Mouse (Mus musculus) kidney, adult 18-20 months (tissue): ENCODE data around the gene Olfr1375.
"Not testable (repeated sequence)": the region's sequence is repeated elsewhere in the genome, so short reads cannot be mapped to it uniquely, and the experiment has no call there.

ENCODE experiments used
- DNase-seq: peaks from one replicate; pipeline ENCODE4 v3.0.0; 2021

Gene Olfr1375

DNA sequence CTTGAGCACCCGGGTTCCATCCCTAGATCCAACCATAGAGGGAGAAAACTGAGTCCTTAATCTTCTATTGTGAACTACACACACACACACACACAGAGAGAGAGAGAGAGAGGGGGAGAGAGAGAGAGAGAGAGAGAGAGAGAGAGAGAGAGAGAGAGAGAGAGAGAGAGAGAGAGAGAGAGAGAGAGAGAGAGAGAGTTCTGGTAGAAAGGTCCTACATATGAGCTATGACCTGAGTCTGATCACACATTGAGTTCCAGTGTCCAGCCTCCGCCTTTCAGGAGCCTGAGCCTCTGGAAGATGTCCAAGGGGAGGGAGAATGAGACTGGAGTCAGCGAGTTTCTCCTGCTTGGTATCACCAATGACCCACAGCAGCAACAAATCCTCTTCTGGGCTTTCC, at the start of gene Olfr1375:
Olfr1375 (plus strand) TSS at position 301 of the 400 bp plus-strand sequence.
- not testable (repeated sequence) for DNase-seq

DNA sequence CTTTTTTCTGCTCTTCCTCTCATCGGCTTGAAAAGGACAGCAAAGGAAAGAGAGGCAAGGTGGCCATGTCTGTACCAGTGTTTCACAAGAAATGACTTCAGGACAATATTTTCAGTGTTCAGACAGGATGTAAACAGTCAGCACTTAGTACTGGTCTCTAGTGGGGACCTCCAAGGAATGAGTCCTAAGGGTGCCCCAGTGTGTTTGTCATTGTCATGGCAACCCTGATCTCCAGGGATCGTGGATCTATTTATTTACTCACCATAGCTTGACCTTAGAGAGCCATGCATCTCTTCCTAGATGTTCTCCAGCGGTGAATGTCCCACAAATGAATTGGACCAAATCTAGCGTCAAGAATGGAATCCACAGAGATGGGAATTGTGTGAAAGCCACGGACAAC, 44.6 kb upstream of the Olfr1375 start, which contains the start of gene Olfr51:
Olfr51 (plus strand) TSS at position 301 of the 400 bp plus-strand sequence.
- DNase-seq = no peak

DNA sequence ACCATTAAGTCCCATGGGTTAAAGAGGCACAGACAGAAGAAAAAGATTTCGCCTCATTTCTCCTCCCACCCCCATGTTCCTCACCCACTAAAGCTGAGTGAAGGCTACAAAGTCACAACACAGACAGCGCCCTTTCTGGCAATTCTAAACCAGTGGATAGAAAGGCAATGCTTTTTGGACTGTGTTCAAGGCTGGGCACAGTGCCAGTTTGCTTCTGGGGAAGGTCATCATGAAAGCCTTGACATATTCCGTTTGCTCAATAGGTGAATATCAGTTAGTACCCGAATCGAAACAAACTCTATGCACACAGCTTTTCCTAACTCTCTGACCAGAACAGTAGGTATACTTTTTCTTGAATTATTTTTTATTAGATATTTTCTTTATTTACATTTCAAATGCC, 36.1 kb upstream of the Olfr1375 start:
- peak; percentile 45 for DNase-seq

DNA sequence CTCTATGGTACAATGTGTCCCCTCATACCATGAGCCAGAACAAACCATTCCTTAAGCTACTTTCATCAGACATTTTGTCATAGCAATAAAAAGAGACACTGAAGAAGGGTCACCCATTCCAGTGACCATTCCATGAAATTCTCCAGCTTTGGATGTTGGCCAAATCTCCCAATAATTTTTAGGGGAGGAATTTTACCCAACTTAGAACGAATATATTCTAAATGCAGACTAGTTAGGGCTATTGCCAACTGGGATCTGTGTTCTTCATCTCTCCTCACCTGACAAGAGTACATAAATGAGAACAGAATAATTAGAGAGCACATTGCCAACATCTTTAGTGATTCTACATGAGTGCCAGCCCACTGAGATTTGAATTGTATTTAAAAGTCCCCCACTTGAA, 34.0 kb upstream of the Olfr1375 start, which contains the start of gene Olfr54:
Olfr54 (plus strand) TSS at position 301 of the 400 bp plus-strand sequence.
- no peak for DNase-seq

DNA sequence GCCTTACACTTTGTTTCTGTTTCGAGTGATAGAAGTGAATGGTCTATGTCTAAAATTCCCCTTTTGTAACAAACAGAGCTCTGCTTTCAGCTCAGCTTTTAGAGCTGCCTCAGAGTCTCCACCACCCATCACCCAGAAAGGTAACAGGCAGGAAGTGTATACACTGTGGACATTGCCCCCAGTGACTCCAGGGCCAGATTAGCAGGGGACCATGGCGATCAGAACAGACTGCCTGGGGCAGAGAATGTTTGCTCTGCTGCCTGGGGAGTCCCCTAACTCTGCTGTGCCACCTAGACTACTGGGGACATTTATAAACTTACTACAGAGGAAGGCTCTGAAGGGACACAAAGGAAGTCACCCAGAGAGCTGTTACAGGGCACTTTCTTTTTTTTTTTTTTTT, 31.6 kb upstream of the Olfr1375 start:
- no peak for DNase-seq

DNA sequence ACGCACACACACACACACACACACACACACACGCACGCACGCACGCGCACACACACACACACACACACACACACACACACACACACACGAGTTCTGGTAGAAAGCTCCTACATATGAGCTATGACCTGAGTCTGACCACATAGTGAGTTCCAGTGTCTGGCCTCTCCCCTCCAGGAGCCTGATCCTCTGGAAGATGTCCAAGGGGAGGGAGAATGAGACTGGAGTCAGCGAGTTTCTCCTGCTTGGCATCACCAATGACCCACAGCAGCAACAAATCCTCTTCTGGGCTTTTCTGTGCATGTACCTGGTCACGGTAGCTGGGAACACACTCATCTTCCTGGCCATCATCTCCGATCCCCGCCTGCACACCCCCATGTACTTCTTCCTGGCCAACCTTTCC, 21.1 kb upstream of the Olfr1375 start:
- DNase-seq = peak; percentile 13

DNA sequence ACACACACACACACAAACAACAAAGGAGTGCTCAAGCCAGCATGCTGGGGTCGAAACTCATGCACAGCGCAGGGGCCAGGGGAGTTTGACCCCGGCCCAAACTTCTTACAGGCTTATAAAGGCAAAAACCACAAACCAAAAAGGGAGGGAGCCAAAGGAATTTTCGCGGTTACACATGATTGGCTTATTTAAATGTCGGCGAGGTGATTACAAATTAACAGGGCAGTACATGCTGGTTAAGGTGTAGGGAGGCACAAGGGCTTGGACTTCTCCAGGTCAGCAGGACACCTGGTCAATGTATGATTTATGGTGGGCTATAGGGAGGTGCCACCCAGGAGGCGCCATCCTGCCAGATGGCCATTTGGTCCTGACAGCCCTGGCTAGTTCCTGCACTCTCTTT, 18.5 kb upstream of the Olfr1375 start:
- peak; percentile 39 for DNase-seq

DNA sequence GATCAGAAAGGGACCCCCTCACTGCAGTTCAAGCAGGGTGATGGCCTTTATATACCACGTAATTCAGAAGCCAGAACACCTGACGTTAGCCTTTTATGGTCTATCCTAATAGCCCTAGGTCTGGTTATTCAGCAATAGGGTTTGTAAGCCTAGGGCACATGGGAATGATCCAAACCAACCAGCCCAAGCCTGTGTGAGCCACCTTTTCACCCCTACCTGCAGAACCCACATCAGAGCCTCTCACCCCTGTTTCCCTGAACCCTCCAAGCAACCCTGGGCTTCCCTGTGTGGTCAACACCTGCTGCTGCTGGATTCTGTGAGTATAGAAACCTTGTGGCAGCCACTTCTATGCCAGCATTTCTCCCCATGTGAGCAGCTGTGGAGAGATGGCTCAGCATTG, 17.7 kb upstream of the Olfr1375 start:
- peak; percentile 27 for DNase-seq

DNA sequence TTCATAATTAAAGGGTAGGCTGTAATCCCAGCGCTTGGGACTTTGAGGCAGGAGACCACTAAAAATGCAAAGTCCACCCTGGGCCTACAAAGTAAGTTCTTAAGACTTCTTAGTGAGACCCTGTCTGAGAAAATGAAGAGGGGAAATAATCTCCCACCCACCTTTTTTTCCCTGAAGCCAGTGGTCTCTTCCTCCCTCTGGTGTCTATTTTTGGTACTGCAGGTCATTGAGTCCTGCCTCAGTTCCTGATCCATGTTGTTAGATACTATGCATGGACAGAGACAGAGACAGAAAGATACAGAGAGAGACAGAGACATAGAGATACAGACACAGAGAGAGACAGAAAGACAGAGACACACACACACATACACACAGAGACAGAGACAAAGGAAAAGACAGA, 15.1 kb upstream of the Olfr1375 start:
- peak; percentile 19 for DNase-seq

DNA sequence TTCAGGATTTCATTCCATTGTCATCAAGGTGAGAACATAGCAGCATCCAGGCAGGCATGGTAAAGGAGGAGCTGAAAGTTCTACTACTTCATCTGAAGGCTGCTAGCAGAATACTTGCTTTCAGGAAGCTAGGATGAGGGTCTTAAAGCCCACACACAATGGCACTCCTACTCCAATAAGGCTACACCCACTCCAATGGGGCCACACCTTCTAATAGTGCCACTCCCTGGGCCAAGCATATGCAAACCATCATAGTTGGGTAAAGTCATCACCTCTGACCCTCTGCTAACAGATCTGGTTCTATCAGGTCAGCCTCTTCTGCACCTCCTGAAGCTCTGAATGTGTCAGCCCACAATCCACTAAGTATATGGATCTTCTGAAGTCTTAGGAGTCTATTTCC, 13.8 kb upstream of the Olfr1375 start:
- DNase-seq = not testable (repeated sequence)

DNA sequence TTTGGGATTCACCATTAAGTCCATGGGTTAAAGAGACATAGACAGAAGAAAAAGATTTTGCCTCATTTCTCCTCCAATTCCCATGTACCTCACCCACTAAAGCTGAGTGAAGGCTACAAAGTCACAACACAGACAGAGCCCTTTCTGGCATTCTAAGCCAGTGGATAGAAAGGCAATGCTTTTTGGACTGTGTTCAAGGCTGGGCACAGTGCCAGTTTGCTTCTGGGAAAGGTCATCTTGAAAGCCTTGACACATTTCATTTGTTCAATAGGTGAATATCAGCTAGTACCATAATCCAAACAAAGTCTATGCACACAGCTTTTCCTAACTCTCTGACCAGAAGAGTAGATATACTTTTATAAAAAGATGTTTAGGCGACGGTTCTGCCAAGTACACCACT, 12.0 kb upstream of the Olfr1375 start:
- DNase-seq = peak; percentile 44

DNA sequence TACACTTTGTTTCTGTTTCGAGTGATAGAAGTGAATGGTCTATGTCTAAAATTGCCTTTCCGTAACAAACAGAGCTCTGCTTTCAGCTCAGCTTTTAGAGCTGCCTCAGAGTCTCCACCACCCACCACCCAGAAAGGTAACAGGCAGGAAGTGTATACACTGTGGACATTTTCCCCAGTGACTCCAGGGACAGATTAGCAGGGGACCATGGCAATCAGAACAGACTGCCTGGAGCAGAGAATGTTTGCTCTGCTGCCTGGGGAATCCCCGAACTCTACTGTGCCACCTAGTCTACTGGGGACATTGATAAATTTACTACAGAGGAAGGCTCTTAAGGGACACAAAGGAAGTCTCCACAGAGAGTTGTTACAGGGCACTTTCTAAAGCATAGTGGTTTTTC, 3.1 kb upstream of the Olfr1375 start:
- DNase-seq = not testable (repeated sequence)

DNA sequence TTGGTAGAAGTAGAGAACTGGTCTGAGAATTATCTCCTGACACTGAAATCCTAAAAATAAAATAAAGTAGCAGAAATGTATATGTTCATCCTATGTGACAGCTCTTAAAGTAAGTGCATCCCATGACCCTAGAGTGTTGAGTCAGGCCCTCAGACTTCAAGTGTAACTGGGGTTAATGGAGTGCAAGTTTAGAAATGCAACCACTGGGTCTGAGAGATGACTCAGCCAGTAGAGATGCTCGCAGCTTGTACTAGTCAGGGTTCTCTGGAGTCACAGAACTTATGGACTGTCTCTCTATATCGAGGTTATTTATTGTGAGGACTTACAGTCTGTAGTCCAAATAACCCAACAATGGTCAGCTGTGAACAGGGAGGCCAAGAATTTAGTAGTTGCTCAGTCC, 3.8 kb downstream of the Olfr1375 start:
- no peak for DNase-seq

DNA sequence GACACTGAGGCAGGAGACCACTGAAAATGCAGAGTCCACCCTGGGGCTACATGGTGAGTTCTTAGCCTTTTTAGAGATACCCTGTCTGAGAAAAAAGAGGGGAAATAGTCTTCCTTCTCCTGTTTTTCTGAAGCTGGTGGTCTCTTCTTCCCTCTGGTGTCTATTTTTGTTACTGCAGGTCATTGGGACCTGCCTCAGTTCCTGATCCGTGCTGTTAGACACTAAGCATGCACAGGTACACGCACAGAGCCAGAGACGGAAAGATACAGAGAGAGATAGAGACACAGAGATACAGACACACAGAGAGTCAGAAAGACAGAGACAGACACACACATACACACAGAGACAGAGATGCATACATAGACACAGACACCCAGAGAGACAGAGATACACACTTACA, 5.3 kb downstream of the Olfr1375 start:
- DNase-seq = no peak

DNA sequence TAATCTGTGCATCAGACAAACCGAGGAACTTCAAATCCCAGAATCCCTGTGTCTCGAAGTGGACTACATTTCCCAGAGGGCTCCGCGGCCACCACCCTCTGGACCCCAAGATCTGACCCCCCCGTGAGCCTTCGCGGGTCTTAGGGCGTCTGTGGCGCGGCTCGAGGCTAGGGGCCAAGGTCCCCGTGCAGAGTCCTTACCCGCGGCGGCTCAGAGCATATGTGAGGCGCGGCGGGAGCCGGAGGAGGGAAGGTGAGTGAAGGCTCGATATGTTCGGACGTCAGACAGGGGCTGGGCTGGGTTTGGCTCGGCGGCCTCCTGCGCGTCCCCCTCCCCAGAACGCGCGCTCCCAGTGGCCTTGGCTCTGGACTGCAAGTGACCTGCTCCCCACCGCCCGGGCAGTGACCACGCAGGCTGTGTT, 11.3 kb downstream of the Olfr1375 start, which contains the start of gene Zfp354a:
Zfp354a (plus strand) TSS at position 107 of the 421 bp plus-strand sequence.
- peak; percentile 80 for DNase-seq

DNA sequence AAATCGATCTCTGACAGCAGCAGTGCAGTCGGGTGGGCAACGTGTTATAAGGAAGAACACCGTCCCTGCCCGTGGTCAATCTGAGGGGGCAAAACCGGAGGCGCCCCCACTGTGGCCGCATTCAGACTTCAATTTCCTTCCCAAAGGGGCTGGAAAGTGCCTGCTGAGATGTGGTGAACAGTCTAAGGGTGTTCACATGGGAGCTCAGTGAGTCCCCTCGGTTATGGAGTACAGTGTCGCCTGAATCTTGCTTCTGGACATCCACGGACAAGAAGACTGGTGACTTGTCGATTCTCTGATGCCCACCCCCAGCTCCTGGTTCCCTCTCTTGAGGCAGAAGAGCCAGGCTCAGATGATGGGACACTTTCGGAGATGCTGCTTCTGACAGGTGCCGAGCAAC, 11.7 kb downstream of the Olfr1375 start:
- DNase-seq = peak; percentile 13

DNA sequence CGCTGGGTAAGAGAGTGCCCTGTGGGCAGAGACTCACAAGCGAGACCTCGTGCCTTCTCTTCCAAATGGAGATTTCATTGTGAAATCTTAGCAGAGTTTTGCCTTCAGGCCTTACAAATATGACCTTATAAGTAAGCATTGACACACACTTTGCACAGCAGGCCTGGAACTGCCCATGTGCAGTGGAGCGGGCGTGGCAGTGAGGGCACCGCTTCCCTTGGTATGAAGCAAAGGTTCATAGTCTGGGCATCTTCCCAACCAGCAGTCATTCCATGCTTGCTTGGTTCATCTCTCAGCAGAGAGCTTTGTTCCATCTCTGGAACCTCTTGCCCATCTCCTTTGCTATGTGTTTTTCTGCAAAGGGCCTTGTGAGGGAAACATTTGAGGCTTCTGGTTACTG, 13.1 kb downstream of the Olfr1375 start:
- peak; percentile 58 for DNase-seq

DNA sequence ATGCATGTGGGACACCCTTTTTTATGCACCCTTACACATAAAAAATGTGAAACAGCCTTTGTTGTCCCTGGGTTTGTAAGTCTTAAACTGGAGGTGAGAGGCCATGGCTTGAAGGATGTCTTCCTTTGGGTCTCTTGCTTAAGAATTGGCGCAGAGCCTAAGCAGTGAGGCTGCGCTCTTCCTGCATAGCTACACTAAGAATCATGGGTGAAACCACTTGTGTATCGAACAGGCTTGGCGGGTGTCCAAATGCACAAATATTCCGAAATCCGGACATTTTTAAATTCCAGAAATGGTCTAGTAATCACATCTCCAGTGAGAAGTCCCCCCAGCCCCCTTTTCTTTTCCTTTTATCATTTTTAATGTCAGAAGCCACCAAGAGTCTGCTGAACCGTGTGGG, 15.4 kb downstream of the Olfr1375 start:
- DNase-seq = no peak

DNA sequence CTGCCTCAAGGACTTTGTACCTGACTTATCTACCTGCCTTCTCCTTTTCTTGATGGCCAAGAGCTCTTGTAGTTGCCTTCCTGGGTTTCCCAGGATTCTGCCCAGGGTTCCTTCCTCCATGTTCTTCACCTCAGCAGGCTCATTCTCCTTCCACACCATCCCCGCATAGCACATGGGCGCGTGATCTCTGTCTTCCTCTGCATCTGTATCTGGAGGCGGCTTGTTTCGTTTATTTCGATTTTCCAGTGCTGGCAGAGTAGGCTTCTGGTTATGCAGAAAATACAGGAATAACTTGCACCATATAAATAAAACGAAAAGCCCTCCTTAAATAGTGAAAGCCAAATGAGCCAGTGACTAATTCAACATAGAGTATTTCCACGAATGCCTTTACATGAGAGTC, 15.9 kb downstream of the Olfr1375 start:
- no peak for DNase-seq

DNA sequence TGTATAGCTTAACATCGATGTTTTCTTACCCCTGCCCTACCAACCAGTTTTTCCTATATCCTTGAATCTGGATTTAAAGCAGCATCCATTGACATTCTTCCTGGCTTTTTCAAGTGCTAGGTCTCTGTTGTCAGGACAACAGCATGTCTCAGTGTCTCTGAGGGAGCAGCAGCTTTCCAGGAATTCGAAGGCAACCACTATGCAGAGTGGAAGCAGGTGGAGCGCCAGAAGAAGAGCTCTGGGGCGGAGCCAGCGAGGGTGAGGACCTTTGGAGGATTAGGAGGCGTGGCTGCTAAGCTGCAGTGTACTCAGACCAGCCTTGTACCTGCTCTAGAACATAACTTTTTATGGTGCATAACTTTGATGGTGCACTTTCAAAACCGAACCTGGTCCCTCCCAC, 36.6 kb downstream of the Olfr1375 start:
- peak; percentile 16 for DNase-seq

DNA sequence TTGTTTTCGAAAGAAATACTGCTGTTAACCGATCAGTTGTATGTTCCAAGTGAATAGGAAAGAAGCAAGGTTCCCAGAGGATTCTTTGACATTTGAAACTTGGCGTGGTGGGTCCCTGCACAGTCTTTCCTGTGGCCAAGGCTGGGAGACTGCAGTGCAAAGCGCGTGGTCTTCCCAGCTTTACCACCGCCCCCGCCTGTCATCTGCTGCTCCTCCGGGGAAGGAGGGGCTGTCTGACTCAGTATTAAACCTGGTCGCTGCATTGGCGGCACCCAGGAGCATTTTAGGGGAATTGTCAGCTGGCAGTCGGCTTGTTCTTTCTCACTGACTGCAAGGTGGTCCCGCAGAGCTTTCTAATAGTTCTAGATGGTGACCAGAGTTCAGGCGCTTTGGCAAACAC, 37.4 kb downstream of the Olfr1375 start:
- DNase-seq = no peak
